Mouse (Mus musculus) stomach, postnatal 0 days (tissue): ENCODE measurements around the gene Xrcc6. TPM values are rescaled to one million over a fixed set of nuclear protein-coding genes. Genes with fewer than 3 reads are reported as not detected.

ENCODE experiments used
- ATAC-seq: fragments of 200-750 bp; cut with Nextera tagmentation; 2 replicates; pipeline ENCODE4 v1.8.0; 2017; ENCODE audit not compliant: low FRiP score, low TSS enrichment
- DNase-seq: peaks from one replicate; pipeline ENCODE4 v3.0.0-alpha.2; 2016; ENCODE audit warnings: low spot score
- H3K27ac ChIP-seq: fragments of 300-500 bp; sonication (generic); replicated peaks from 2 replicates; pipeline ENCODE4 v1.5.1; 2014; ENCODE audit warnings: mild to moderate bottlenecking, control low read depth
- H3K27me3 ChIP-seq: fragments of 300-500 bp; sonication (generic); 2 replicates; pipeline ENCODE4 v1.6.1; 2014; ENCODE audit warnings: low read length; ENCODE audit not compliant: control insufficient read depth, insufficient read depth
- H3K36me3 ChIP-seq: fragments of 300-500 bp; sonication (generic); 2 replicates; pipeline ENCODE4 v1.6.1; 2014; ENCODE audit warnings: low read length, mixed read lengths; ENCODE audit not compliant: control insufficient read depth, insufficient read depth
- H3K4me1 ChIP-seq: fragments of 300-500 bp; sonication (generic); replicated peaks from 2 replicates; pipeline ENCODE4 v1.6.1; 2014; ENCODE audit warnings: antibody characterized with exemption; ENCODE audit not compliant: control insufficient read depth, insufficient read depth
- H3K4me2 ChIP-seq: fragments of 300-500 bp; sonication (generic); replicated peaks from 2 replicates; pipeline ENCODE4 v1.6.1; 2014; ENCODE audit warnings: low read depth, mild to moderate bottlenecking, control low read depth, moderate library complexity
- H3K4me3 ChIP-seq: fragments of 300-500 bp; sonication (generic); 2 replicates; pipeline ENCODE4 v1.5.1; 2014; ENCODE audit warnings: low read depth, low read length, control low read depth
- H3K9ac ChIP-seq: fragments of 300-500 bp; sonication (generic); 2 replicates; pipeline ENCODE4 v1.6.1; 2014; ENCODE audit warnings: mild to moderate bottlenecking, low read length, control low read depth, mixed read lengths
- H3K9me3 ChIP-seq: fragments of 300-500 bp; sonication (generic); 2 replicates; pipeline ENCODE4 v1.6.1; 2016; ENCODE audit warnings: low read length; ENCODE audit not compliant: control insufficient read depth
- CTCF ChIP-seq: IDR thresholded peaks from 2 replicates; pipeline ENCODE4 v1.5.1; 2016; ENCODE audit warnings: antibody characterized with exemption, low read depth, mild to moderate bottlenecking, moderate library complexity
- EP300 ChIP-seq: optimal IDR thresholded peaks from 2 replicates; pipeline ENCODE3; 2016; ENCODE audit warnings: antibody characterized with exemption
- WGBS: fragments of 180-500 bp; shearing (Covaris S2); extraction: QIAGEN DNeasy Blood & Tissue Kit; methylation state at CpG from one replicate; pipeline ENCODE4 v1.1.7; 2014; 5-methylcytosine and 5-hydroxymethylcytosine counted together
- polyA plus RNA-seq: library from polyadenylated mRNA; unstranded; fragments of >200 nt; fragmentation: Nextera tagmentation; extraction: Ambion mirVana; gene quantifications from 2 replicates; pipeline ENCODE4 v1.2.1, GENCODE M21; 2015

Gene Xrcc6
- polyA plus RNA-seq, 1 experiment from 2014 or later: 30.4 TPM

GRCm38 (mm10) chr15:81960171-81961077 is 27.2 kb upstream of the Xrcc6 start, which contains the start of gene Pmm1:
Gene Pmm1, minus strand, starts transcription at chr15:81960930.
- DNase-seq (peak; percentile 100), ATAC-seq (peak; percentile 96)
- peak within 1 kb of the TSS; percentile 80 for H3K9ac ChIP-seq
- peak within 1 kb of the TSS; percentile 72 for H3K4me3 ChIP-seq
- H3K4me1 ChIP-seq: no peaks in the 10 kb centered on the region
- no peaks in the 10 kb centered on the region for H3K9me3 ChIP-seq
- no peaks in the 10 kb centered on the region for H3K36me3 ChIP-seq
- TF ChIP-seq CTCF: peak; percentile 86
- no peak for TF ChIP-seq EP300
- peak within 1 kb of the TSS; percentile 98 for H3K4me2 ChIP-seq
- H3K27me3 ChIP-seq: no peaks in the 10 kb centered on the region
- WGBS: under 1% methylated on average over 68 of the region's 77 CpGs
- H3K27ac ChIP-seq: peak within 1 kb of the TSS; percentile 91

DNA sequence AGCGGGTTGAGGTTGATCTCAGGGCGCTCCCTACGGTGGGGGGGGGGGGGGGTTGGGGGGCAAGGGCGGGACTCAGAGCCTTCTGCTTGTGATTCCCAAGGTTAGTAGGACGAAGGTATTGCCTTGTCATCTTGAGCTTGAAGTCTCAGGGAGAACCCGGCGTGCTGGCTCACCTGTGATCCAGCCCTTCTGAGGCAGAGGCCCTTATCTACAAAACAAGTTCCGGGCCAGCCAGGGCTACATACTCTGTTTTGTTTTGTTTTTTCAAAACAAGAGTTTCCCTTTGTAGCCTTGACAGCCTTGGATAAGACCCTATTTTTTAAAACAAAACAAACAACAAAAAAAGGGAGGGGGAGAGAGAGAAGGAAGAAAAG is 26.6 kb upstream of the Xrcc6 start:
- ATAC-seq: no peak
- peak overlapping the region; percentile 98 for H3K4me2 ChIP-seq
- no peak for TF ChIP-seq CTCF
- no peak for TF ChIP-seq EP300
- WGBS: 0% methylated on average over 5 of the region's 8 CpGs
- no peak overlapping the region; the same call in 1 of the 2 replicates for H3K27ac ChIP-seq
- no peak for DNase-seq
- H3K4me3 ChIP-seq: peak overlapping the region; percentile 72
- H3K9ac ChIP-seq: peak overlapping the region; percentile 35; the same call in 1 of the 2 replicates
- no peaks in the 10 kb centered on the region for H3K4me1 ChIP-seq
- no peaks in the 10 kb centered on the region for H3K36me3 ChIP-seq
- H3K27me3 ChIP-seq: no peaks in the 10 kb centered on the region
- no peaks in the 10 kb centered on the region for H3K9me3 ChIP-seq

DNA sequence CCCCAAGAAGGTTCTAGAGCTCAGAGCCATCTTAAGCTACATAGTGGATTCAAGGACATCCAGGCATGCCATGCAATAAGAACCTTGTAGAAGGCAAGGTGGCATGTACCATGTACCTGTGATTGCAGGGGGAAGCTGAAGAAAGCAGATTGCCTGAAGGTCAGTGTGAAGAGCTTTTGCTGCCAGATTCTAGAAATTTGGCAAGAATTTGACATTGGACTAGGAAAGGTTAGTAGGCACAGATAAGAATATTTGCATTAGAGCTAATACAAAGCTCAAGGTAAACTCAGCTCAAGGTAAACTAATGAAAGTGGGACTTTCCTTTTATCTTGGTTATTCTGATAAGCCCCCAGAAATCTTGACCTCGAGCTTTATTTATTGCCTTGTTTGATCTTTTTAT is 23.4 kb upstream of the Xrcc6 start:
- WGBS: 40% methylated on average over 1 of the region's 1 CpGs
- Histone ChIP-seq H3K4me2 (no peak overlapping the region), H3K27ac (no peak overlapping the region), H3K9me3 (no peaks in the 10 kb centered on the region), H3K27me3 (no peaks in the 10 kb centered on the region), H3K36me3 (no peaks in the 10 kb centered on the region), H3K4me3 (no peak overlapping the region), H3K9ac (no peak overlapping the region), H3K4me1 (no peaks in the 10 kb centered on the region)
- TF ChIP-seq CTCF: no peak
- TF ChIP-seq EP300: no peak
- DNase-seq (no peak), ATAC-seq (no peak)

- Histone ChIP-seq H3K36me3 (no peaks in the 10 kb centered on the region), H3K9ac (no peak overlapping the region), H3K27ac (no peak overlapping the region), H3K9me3 (no peaks in the 10 kb centered on the region), H3K4me1 (no peaks in the 10 kb centered on the region), H3K4me2 (no peak overlapping the region), H3K27me3 (no peaks in the 10 kb centered on the region), H3K4me3 (no peak overlapping the region)
- ATAC-seq (no peak), DNase-seq (no peak)
- WGBS: 57% methylated on average over 4 of the region's 4 CpGs
- no peak for TF ChIP-seq EP300
- TF ChIP-seq CTCF: no peak
Measured at GRCm38 (mm10) chr15:81964980-81965545, 22.6 kb upstream of the Xrcc6 start.

GRCm38 (mm10) chr15:81966062-81966829 is 21.4 kb upstream of the Xrcc6 start:
- Histone ChIP-seq H3K9ac (no peak overlapping the region), H3K4me2 (no peak overlapping the region), H3K4me3 (no peak overlapping the region), H3K36me3 (no peaks in the 10 kb centered on the region), H3K27ac (no peak overlapping the region), H3K9me3 (no peaks in the 10 kb centered on the region), H3K4me1 (no peaks in the 10 kb centered on the region), H3K27me3 (no peaks in the 10 kb centered on the region)
- 79% methylated on average over 13 of the region's 14 CpGs for WGBS
- DNase-seq (no peak), ATAC-seq (no peak)
- TF ChIP-seq EP300: no peak
- TF ChIP-seq CTCF: no peak
